Mouse (Mus musculus) mouse trophoblast stem cell (cell line): ENCODE data around the gene Slc9a2.
"Not testable (repeated sequence)": the region's sequence is repeated elsewhere in the genome, so short reads cannot be mapped to it uniquely, and the experiment has no call there.

Source experiments
- in situ Hi-C, 2 experiments: fragments of 300-500 bp; cut with MseI, MboI; formaldehyde crosslinking; loops; 2 replicates in 1 of 2; 3 replicates in 1 of 2; pipeline ENCODE4 v1.15.1; 2025

The Slc9a2 gene

DNA sequence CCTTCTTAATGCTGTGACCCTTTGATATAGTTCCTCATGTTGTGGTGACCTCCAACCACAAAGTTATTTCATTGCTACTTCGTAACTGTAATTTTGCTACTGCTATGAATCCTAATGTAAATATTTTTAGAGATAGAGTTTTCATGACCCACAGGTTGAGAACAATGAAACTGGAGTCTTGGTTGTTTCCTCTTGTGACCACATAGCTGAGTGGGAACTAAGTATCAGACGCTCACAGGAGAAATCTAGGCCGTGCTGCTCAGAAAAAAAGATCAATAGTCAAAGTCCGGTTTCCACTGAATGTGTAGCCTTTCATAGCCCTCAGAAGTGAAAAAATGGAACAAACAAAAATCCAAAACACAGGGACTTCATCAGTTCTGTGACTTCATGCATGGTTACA is 24.7 kb downstream of the Slc9a2 start:
- in situ Hi-C loops: no loop called here

DNA sequence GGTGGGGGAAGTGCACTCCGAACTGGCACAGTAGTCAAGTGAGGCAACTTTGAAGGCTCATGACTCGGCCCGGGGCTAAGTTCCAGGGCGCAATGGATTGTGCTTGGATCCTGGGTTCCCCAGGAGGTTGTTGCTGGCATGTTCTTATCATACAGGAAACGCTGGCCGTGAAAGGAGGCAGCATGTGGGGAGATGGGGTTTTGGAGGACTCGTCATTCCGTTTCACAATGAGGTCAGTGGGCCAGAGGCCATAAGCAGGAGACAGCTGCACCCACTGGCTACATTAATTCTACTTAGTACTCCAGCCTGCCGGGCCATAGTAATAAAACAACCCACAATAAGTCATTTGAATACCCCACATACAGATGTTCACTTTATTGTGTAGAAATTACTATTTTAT is 34.6 kb downstream of the Slc9a2 start:
- in situ Hi-C loops: no loop called here

DNA sequence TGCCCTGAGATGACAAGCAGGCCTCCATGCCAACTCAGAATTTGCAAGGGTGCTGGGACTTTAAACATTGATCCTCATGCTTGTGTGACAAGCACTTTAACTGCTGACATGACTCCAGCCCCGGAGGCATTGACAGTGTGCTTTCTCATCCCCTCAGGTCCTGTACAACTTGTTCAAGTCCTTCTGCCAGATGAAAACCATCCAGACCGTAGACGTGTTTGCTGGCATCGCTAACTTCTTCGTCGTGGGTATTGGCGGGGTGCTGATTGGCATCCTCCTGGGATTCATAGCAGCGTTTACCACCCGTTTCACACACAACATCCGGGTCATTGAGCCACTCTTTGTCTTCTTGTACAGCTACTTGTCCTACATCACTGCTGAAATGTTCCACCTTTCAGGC is 45.7 kb downstream of the Slc9a2 start:
- in situ Hi-C loops: no loop called here

DNA sequence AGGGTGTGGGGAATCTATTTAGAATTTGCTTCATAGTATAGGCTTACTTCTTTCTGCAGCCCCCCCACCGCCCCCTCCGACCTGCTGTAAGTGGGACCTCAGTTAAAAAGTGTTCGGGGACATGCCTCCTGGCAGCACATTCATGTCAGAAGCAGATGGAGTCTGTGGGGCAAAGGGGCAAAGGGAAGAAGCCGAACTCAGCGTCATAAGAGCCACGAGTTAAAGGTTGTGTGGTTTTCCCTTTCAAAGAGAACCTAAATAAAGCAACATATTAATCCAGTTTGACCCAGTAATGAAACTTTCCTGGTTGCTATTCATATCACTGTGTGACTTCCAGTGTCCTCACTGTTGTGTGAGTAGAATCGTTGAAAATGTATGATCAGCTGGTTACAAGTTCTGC is 47.0 kb downstream of the Slc9a2 start:
- in situ Hi-C loops: no loop called here

- in situ Hi-C loops: no loop called here
Measured at GRCm38 (mm10) chr1:40728636-40729035, 48.3 kb downstream of the Slc9a2 start.

DNA sequence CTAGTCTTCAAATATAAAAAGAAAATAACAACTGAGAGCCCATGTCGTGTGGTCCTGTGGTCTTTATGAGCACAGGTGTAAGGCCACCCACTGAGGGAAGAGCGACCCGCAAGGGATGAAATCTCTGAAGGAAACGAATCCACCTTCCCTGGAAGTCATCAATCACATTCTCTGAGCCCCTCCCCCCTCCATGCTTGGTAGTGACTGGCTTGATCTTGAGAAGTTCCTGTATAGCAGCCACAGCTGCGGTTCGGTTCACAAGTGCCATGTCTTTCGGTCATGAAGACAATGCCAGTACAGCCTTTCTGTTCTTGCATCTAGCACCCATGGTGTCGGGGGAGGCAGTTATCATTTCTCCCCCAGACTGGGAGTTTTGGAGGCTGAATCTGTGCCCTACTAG is 57.3 kb downstream of the Slc9a2 start:
- in situ Hi-C loops: no loop called here

DNA sequence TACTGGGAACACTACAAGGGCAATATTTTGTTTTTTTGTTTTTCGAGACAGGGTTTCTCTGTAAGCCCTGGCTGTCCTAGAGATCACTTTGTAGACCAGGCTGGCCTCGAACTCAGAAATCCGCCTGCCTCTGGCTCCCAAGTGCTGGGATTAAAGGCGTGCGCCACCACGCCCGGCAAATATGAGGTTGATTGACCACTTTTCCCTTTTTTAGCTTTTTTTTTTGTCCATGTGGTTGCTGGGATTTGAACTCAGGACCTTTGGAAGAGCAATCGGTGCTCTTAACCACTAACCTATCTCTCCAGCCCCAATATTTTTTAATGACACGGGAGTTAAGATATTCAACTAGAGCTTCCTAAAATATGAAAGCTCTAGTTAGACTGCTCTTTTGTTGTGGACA is 57.9 kb downstream of the Slc9a2 start:
- in situ Hi-C loops: not testable (repeated sequence)

DNA sequence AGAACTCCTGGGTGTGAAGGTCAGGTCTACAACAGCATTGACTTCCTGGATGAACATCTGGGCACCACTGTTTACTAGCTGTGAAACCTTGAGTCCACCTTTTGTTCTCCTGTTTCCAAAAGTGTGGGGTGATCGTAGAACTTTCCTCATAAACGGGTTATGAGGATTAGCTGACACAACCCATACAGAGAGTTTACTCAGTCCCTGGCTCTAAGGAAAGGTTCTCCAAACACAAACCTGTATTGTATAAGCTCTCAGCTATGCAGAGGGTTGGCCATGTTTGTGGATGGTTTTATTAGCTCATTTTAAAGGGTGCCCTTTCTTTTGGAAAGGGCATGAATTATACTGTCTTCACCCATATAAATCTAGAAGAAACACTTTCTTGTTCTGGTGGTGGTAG is 60.4 kb downstream of the Slc9a2 start:
- in situ Hi-C loops: no loop called here

DNA sequence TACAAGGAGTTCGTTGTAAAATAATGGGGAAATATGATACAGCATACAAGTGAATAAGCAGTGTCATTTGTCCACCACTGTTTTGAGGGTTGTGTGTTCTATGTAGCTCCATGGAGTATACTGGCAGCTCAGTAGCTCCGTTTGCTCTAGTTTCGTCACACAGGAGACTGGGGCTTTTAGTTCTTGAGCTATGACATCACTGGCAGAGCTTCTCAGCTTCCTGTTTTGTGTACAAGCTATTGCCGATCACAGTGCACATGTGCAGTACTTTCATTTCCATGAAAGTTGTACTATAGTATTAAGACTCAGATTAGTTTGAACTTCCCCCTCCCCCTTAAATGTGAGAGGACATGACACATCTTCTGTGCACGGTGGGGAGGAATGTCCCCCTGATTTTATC is 65.7 kb downstream of the Slc9a2 start:
- in situ Hi-C loops: no loop called here

GRCm38 (mm10) chr1:40759751-40760445 is 79.5 kb downstream of the Slc9a2 start:
- in situ Hi-C loops: loop anchor here in 1 of 2 experiments (10.0 kb wide), 1 partner anchor 175 kb away; the partner anchor contains the start of gene Slc9a4

DNA sequence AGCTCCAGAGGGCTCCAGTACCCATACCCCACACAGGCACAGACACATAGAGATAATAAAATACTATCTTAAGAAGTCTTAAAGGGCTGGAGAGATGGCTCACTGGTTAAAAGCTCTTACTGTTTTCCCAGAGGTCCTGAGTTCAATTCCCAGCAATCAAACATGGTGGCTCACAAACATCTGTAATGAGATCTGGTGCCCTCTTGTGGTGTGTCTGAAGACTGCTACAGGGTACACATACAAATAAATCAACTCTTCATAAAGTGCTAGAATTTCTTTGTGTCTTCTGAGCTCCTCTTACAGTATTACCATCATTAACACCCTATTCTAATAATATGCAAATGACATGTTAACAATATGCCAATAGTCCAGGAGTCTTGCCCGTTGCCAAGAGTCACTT is 83.7 kb downstream of the Slc9a2 start:
- in situ Hi-C loops: loop anchor here in 1 of 2 experiments (10.0 kb wide), 1 partner anchor 179 kb away; the partner anchor contains the start of gene Slc9a4

GRCm38 (mm10) chr1:40764701-40765275 is 84.4 kb downstream of the Slc9a2 start:
- in situ Hi-C loops: loop anchor here in 1 of 2 experiments (10.0 kb wide), 1 partner anchor 180 kb away; the partner anchor contains the start of gene Slc9a4

DNA sequence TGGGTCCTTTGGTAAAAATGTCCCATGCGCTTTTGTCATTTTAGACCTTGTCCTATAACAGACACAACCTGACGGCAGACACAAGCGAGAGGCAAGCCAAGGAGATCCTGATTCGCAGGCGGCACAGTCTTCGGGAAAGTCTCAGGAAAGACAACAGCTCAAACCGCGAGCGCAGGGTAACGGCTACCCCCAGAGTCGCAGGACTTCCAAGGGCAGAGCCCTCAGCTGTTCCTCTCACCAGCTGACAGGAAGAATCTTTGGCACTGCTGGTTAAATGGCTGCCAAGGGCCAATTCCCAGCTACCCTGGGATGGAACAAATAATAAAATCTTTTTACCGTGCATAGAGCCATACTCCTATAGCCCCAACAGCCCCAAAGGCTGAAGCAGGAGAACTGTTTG is 85.1 kb downstream of the Slc9a2 start:
- in situ Hi-C loops: loop anchor here in 1 of 2 experiments (10.0 kb wide), 1 partner anchor 181 kb away; the partner anchor contains the start of gene Slc9a4

DNA sequence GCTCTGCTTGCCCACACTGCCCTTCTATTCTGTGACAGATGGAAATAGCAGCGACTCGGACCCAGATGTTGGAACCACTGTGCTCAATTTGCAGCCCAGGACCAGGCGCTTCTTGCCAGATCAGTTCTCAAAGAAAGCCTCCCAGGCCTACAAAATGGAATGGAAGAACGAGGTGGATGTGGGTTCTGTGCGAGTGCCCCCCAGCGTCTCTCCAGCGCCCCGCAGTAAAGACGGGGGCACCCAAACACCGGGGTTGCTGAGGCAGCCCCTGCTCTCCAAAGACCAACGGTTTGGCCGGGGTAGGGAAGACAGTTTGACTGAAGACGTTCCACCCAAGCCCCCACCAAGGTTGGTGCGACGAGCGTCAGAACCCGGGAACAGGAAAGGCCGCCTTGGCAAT is 87.2 kb downstream of the Slc9a2 start:
- in situ Hi-C loops: loop anchor here in 1 of 2 experiments (10.0 kb wide), 1 partner anchor 183 kb away; the partner anchor contains the start of gene Slc9a4

DNA sequence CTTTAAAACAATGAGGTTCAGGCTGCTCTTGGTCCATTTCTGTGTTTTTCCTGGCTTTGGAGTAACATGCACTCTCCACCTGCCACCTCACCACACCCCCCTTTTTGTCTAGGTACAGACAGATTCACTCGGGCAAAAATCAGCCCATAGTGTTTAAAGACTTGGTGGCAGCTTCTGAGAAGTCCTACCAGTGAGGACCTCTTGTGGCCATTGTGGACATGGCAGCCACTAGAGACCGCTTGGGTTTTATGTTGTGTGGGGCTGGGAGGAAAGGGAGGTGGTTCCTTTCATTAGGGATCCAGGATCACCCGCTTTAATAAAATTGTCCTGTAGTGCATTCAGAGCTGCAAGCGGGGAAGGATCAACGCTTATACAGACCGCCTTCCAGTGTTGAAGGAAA is 88.2 kb downstream of the Slc9a2 start:
- in situ Hi-C loops: loop anchor here in 1 of 2 experiments (10.0 kb wide), 1 partner anchor 184 kb away; the partner anchor contains the start of gene Slc9a4

DNA sequence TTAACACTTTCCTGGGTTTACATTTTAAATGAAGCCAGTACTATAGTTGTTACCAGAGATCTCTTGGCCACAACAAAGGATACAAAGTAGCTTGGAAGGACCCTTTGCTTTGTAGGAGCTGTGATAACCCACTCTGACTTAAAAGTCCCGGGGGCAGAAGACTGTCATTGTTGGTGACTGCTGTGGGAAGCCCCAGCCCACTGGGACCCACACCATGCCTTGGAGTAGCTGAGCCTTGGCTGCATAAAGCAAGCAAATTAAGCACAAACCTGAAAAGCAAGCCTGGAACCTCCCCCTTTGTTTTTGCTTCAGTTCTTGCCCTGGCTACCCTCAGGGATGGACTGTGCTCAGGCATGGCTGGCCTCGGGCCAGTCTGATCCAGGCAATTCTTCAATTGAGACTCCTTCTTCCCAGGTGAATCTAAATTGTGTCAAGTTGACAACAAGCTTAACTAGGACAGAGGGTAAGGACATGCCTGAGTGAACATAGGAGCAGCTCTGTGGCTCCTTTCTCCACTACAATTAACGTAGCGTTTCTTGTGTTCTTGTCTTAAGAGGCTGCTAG is 89.0 kb downstream of the Slc9a2 start:
- in situ Hi-C loops: loop anchor here in 1 of 2 experiments (10.0 kb wide), 1 partner anchor 185 kb away; the partner anchor contains the start of gene Slc9a4

GRCm38 (mm10) chr1:40771196-40771970 is 91.0 kb downstream of the Slc9a2 start:
- in situ Hi-C loops: no loop called here

DNA sequence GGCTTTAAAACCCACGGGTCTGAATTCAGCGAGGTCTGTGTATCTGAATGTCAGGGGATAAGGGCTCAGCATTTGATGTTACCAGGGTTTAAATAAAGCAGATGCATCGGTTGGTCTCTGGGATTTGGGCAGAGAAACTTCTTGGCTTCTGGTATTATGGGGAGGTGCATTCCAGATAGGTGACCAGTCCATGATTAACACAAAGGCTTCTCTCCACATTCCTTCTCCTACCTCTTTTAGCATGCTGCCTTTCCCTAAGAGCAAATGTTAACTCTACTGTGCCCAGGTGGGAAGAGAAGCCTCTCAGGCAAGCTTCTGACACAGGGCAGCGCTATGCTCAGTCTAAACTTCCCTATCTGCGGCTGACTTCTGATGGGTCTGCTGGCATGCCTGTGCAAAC is 92.9 kb downstream of the Slc9a2 start:
- in situ Hi-C loops: no loop called here

GRCm38 (mm10) chr1:40774040-40774439 is 93.7 kb downstream of the Slc9a2 start:
- in situ Hi-C loops: no loop called here

GRCm38 (mm10) chr1:40776102-40776501 is 95.7 kb downstream of the Slc9a2 start:
- in situ Hi-C loops: no loop called here

GRCm38 (mm10) chr1:40776763-40777162 is 96.4 kb downstream of the Slc9a2 start:
- in situ Hi-C loops: no loop called here

GRCm38 (mm10) chr1:40783450-40783849 is 103.1 kb downstream of the Slc9a2 start:
- in situ Hi-C loops: no loop called here
